Mouse (Mus musculus): ENCODE measurements around the gene Capn1. TPM values are rescaled to one million over a fixed set of nuclear protein-coding genes. Genes with fewer than 3 reads are reported as not detected.
A peak's percentile ranks its signal among the peaks of the same experiment; 100 is the strongest.

Gene Capn1
- polyA plus RNA-seq, 1 experiment from 2014 or later, result 5.8 TPM

DNA sequence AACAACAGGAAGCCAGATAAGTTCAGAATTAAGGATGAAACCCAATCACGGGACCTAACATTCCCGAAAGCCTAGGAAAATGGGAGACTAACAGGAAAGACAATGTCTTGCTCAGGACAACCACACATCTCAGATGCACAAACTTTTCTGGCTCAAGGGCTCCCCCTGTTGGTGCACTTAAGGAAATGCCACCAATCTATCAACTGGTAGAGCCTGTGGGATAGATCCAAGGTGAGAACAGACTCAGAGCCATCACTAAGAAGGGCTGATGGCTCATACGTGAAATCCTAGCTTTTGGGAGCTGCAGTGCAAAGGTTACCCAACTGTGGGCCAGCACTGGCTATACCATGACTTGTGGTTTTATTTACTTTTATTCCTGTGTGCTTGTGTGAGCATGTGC lies 59.0 kb downstream of the Capn1 start:
- no peak overlapping the region for H3K4me3 ChIP-seq
- H3K27ac ChIP-seq (replicated peaks), result no peak overlapping the region
- no peaks in the 10 kb centered on the region for H3K9me3 ChIP-seq
- WGBS, result 32% methylated on average over 3 of the region's 3 CpGs
- H3K4me1 ChIP-seq (replicated peaks), result no peaks in the 10 kb centered on the region
- H3K27me3 ChIP-seq, result no peaks in the 10 kb centered on the region
- no peak overlapping the region for H3K9ac ChIP-seq
- ATAC-seq (ENCODE audit: low FRiP score, low read depth), result 0 out of 2 replicates have a peak, but pooled peaks have one; percentile 56
- H3K36me3 ChIP-seq, result no peaks in the 10 kb centered on the region; the same call in 1 of the 2 replicates
- no peak overlapping the region for H3K4me2 ChIP-seq

DNA sequence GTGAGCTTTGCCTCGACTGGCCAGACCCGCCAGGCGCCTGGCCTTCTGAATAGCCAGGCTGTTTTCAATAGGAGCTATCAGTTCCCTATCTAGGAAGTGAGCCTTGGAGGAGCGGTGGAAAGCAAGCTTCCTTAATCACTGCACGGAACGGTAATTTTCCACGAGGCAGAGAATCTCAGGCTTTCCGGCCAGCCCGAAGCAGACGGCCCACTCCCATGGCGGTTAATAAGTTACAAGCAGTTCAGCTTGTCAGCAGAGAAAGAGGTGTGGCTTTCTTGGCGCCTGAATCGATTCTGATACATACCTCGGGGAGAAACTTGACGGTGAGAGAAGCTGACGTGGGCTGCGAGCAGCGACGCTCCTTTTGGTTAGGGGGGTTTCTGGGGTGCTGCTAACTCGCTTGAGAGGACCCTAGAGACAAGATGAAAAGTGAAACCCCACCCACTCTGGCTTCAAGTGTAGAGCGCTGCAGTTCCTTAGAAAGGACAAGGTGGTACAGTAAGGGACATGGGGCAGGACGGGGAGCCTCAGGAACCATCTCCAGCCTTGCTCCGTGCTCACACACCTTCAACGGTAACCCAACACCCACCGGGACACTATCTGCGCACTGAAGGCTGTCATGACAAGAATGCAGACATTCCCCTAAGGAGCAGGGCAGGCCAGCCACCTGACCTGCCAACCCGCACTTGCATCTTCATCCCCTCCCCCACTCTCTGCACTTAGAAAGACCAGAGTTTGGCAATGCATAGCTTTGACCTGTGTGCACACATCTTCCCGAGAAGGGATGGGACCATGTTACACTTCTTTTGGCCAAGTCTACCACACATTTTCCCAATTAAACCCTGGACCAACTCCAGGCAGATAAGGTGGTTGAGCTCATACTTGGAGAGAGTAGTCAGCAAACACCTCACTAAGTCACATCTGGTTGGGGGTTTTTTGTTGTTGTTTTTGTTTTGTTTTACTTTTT lies 59.7 kb downstream of the Capn1 start:
- no peak overlapping the region for H3K4me3 ChIP-seq
- no peak for ATAC-seq (ENCODE audit: low FRiP score, low read depth)
- H3K4me2 ChIP-seq, result no peak overlapping the region
- no peak overlapping the region for H3K9ac ChIP-seq
- WGBS, result 86% methylated on average over 28 of the region's 28 CpGs
- no peaks in the 10 kb centered on the region for H3K27me3 ChIP-seq
- no peaks in the 10 kb centered on the region for H3K4me1 ChIP-seq (replicated peaks)
- no peaks in the 10 kb centered on the region; the same call in 1 of the 2 replicates for H3K36me3 ChIP-seq
- no peaks in the 10 kb centered on the region for H3K9me3 ChIP-seq
- H3K27ac ChIP-seq (replicated peaks), result no peak overlapping the region

DNA sequence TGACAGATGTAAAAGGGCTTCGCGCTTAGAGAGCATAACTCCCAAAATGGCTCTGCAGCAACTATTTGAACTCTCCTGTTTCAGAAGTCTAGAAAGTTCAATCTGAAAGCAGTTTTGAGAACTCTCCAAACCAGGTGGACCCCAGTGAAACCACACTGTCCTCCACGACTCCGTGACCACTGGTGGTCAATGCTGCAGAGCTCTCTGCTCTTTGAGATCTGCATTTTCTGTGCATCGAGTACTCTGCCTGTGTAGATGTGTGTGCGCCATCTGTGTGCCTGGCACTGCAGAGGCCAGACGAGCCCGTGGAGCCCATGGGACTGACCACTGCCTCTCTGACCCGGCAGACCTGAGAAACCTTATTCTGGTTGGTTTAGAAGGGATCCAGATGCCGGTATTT lies 60.8 kb downstream of the Capn1 start:
- no peak for ATAC-seq (ENCODE audit: low FRiP score, low read depth)
- Histone ChIP-seq H3K4me1 (replicated peaks) (no peaks in the 10 kb centered on the region), H3K4me2 (no peak overlapping the region), H3K27me3 (no peaks in the 10 kb centered on the region), H3K9ac (no peak overlapping the region), H3K27ac (replicated peaks) (no peak overlapping the region), H3K4me3 (no peak overlapping the region), H3K36me3 (peaks cover 3% of the 10 kb centered on the region), H3K9me3 (no peaks in the 10 kb centered on the region)
- 93% methylated on average over 10 of the region's 10 CpGs for WGBS

DNA sequence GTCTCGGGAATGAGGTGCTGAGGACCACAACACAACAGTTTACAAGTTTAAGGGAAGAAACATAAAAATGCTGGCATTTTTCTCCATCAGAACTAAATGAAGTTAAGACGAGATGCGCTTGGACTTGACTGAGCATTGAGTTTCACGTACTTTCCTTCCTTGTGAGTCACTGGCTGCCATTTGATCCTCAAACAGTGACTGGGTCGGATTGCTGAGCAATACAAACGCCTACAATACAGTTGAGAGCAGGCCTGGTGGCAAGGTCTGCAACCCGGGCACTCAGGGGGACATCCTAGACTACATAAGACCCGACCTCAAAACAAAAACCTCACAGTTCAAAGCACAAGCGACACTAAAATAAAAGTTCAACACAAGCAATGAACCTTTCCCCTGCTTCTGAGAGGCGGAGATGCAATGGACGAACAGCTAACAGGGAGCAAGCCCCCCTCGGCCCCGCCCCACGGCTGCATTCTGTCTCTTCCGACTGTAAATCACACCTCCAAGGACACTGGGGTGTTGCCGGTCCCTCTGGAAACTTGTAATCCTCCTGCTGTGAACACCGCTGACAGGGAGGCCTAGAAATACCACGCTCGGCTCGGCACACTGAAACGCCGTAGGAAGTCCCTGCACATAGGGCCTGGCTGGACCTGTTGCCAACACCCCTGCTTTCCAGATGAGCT lies 61.5 kb downstream of the Capn1 start:
- no peaks in the 10 kb centered on the region for H3K27me3 ChIP-seq
- no peak overlapping the region for H3K4me2 ChIP-seq
- no peak overlapping the region for H3K9ac ChIP-seq
- no peak for ATAC-seq (ENCODE audit: low FRiP score, low read depth)
- 86% methylated on average over 22 of the region's 22 CpGs for WGBS
- H3K4me3 ChIP-seq, result no peak overlapping the region
- H3K4me1 ChIP-seq (replicated peaks), result no peaks in the 10 kb centered on the region
- H3K9me3 ChIP-seq, result no peaks in the 10 kb centered on the region
- H3K36me3 ChIP-seq, result peaks cover 3% of the 10 kb centered on the region
- no peak overlapping the region for H3K27ac ChIP-seq (replicated peaks)

DNA sequence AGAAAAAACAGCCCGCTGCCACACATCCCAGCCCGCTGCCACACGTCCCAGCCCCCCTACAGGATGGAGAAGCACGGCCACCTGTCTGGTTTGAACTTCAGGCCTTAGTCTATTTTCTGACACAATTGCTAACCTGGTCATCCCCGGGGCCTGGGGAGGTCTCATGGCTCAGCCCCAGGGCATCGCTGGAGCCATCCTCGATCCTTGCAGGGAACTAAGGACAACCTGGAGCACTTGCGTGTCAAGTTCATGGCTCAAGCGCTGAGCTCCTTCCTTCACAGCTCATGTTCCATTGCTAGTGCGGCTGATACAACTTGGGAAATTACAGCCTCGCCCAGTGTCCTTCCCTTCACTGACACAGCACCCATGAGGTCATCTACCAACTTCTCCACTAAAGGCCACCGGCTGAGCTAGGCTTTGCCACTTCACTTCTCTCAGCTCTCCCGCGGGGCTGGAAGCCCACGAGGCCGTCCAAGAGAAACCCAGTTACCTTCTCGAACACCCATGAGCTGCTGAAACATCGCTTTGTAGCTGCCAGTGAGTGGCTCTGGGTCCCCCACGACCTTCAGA lies 62.4 kb downstream of the Capn1 start:
- no peak overlapping the region for H3K4me2 ChIP-seq
- WGBS, result 95% methylated on average over 19 of the region's 19 CpGs
- H3K9ac ChIP-seq, result no peak overlapping the region
- no peaks in the 10 kb centered on the region for H3K27me3 ChIP-seq
- no peaks in the 10 kb centered on the region for H3K4me1 ChIP-seq (replicated peaks)
- no peak overlapping the region for H3K4me3 ChIP-seq
- H3K36me3 ChIP-seq, result peaks cover 3% of the 10 kb centered on the region
- H3K27ac ChIP-seq (replicated peaks), result no peak overlapping the region
- no peak for ATAC-seq (ENCODE audit: low FRiP score, low read depth)
- no peaks in the 10 kb centered on the region for H3K9me3 ChIP-seq

DNA sequence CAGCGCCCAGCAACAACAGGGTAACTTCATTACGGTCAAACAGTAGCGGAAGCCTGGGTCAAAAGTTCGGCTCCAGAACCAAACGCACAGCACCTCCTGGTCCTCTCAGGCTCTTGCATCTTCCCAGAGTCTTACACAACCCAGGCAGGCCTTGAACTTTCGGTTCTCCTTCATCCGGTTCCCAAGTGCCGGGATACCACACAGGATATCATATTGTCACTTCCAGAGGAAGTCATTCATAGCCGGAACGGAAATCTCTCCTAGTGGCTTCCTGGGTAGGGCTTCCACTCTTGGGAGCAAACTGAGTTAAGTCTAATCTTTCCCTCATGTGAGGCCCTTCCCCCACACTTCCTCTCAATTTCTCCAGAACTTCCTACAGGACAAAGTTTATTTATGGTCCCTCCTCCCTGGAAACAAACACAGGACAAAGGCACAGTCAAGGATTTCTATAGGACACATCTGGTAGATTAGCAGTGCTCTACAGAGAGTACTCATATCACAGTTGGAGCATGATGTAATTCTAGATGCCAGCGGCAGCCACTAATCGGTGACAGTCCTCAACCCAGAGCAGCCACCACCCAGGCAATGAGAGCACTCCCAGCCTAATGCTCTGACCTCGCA lies 63.5 kb downstream of the Capn1 start:
- WGBS, result 82% methylated on average over 13 of the region's 13 CpGs
- Histone ChIP-seq H3K4me2 (no peak overlapping the region), H3K4me1 (replicated peaks) (no peaks in the 10 kb centered on the region), H3K36me3 (peaks cover 3% of the 10 kb centered on the region), H3K9ac (no peak overlapping the region), H3K27ac (replicated peaks) (no peak overlapping the region), H3K27me3 (no peaks in the 10 kb centered on the region), H3K9me3 (no peaks in the 10 kb centered on the region), H3K4me3 (no peak overlapping the region)
- no peak for ATAC-seq (ENCODE audit: low FRiP score, low read depth)

DNA sequence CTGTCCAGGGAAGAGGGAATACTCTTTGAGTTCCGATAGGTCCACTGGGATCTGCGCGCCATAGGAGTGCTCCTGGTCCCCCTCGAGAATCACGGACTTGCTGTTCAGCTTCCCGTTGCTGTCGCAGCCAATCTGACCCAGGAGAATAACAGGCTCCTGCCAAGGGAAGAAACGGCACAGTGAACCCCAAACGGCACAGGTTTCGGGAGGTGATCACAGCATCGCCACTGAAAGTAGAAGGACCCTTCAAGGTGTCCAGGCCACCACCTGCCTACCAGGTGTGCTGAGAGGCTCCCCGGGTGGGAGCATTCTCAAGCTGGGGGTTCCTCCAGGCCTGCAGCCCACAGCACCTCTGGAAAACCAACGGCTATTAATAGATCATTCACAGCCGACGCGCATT lies 64.1 kb downstream of the Capn1 start:
- no peak for ATAC-seq (ENCODE audit: low FRiP score, low read depth)
- Histone ChIP-seq H3K27ac (replicated peaks) (no peak overlapping the region), H3K4me1 (replicated peaks) (no peaks in the 10 kb centered on the region), H3K36me3 (peaks cover 3% of the 10 kb centered on the region), H3K4me2 (no peak overlapping the region), H3K9ac (no peak overlapping the region), H3K9me3 (no peaks in the 10 kb centered on the region), H3K27me3 (no peaks in the 10 kb centered on the region), H3K4me3 (no peak overlapping the region)
- 93% methylated on average over 16 of the region's 16 CpGs for WGBS

DNA sequence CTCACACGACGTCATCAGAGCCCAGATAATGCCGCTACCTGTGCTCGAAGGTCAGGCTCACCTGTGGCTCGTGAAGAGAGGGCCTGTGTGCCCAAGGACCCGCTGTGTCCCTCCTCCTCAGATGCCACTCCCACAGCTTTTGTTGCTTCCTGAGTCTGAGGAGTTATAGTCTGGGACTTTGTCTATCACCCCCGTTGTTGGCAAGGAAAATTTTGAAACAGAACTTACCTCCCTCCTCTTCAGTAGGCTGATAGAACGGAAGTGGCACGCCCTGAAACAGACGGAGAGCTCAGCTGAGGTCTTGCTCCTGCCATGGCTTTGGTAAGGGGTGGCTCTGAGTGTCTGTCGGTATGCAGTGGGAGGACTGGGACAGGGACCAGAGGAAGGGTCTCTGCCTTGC lies 65.5 kb downstream of the Capn1 start:
- H3K4me1 ChIP-seq (replicated peaks), result 0 out of 2 replicates have a peak, but pooled peaks cover under 1% of the 10 kb centered on the region
- ATAC-seq (ENCODE audit: low FRiP score, low read depth), result no peak
- no peak overlapping the region for H3K27ac ChIP-seq (replicated peaks)
- H3K9ac ChIP-seq, result no peak overlapping the region
- H3K9me3 ChIP-seq, result no peaks in the 10 kb centered on the region
- WGBS, result 96% methylated on average over 11 of the region's 11 CpGs
- H3K36me3 ChIP-seq, result peaks cover 3% of the 10 kb centered on the region
- no peak overlapping the region for H3K4me3 ChIP-seq
- H3K27me3 ChIP-seq, result no peaks in the 10 kb centered on the region
- no peak overlapping the region for H3K4me2 ChIP-seq

DNA sequence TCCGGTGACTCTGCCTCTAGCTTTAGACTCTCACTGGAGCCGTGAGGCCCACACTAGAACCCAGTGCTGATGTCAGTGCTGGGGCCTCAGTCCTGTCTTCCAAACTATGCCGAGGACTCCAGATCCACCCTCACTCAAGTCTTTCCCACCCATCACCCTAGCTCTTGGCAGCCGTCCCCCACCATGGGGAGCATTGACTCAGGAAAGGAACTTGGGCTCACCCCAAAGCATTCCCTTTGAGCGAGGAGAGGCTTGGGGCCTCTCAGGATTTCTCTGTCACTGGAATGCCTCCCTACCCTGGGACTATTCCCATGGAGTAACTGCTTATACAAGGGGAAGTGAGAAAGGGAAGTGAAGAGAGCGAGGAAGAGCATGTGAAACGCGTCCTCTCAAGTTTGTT lies 69.8 kb downstream of the Capn1 start:
- H3K9ac ChIP-seq, result no peak overlapping the region
- H3K36me3 ChIP-seq, result peaks cover 3% of the 10 kb centered on the region; the same call in 1 of the 2 replicates
- no peak overlapping the region for H3K27ac ChIP-seq (replicated peaks)
- H3K4me2 ChIP-seq, result no peak overlapping the region
- no peak for ATAC-seq (ENCODE audit: low FRiP score, low read depth)
- H3K27me3 ChIP-seq, result no peaks in the 10 kb centered on the region
- H3K9me3 ChIP-seq, result no peaks in the 10 kb centered on the region
- WGBS, result 82% methylated on average over 8 of the region's 8 CpGs
- H3K4me3 ChIP-seq, result no peak overlapping the region
- H3K4me1 ChIP-seq (replicated peaks), result 0 out of 2 replicates have a peak, but pooled peaks cover 4% of the 10 kb centered on the region

DNA sequence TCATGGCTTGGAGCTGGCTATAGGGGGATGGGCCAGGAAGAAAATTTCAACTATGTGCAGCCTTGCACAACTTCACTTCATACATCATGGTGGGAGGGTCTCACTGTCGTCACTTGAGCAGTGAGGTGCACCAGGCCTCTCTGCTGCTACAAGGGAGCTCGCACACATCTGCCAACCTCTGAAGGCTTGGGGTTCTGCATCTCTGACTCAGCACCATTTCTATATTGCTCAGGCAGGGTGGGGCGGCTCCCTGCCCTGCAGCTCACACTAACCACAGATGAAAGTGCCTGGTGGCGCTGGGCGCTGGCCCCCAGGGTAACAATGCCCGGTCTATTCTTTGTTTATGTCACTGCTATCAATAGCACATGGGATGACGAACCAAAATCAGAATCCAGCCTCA lies 70.7 kb downstream of the Capn1 start:
- Histone ChIP-seq H3K27ac (replicated peaks) (no peak overlapping the region), H3K4me1 (replicated peaks) (peaks cover 9% of the 10 kb centered on the region), H3K9ac (no peak overlapping the region), H3K4me3 (no peak overlapping the region), H3K36me3 (peaks cover 1% of the 10 kb centered on the region; the same call in 1 of the 2 replicates), H3K4me2 (no peak overlapping the region), H3K9me3 (no peaks in the 10 kb centered on the region), H3K27me3 (no peaks in the 10 kb centered on the region)
- ATAC-seq (ENCODE audit: low FRiP score, low read depth), result no peak
- 89% methylated on average over 7 of the region's 7 CpGs for WGBS

DNA sequence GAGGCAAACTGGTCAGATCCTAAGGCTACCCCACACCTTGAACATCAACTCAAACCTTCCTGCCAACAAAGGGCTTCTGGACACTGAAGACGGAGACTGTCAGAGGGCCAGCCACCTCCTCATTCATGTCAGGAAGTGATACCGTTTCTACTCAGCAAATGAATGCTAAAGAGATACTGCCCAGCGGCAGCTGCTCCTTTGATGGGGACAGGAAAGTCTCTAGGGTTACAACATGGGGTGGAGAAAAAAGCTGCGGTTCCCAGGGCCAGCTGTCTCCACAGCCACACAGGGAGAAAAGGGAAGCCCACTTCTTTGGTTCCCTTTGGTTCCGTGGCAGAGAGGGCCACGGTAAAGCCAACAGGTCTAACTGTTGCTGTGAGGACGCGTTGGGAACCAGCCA lies 71.6 kb downstream of the Capn1 start:
- Histone ChIP-seq H3K4me1 (replicated peaks) (peaks cover 15% of the 10 kb centered on the region), H3K27ac (replicated peaks) (no peak overlapping the region), H3K9ac (no peak overlapping the region), H3K4me2 (no peak overlapping the region), H3K4me3 (no peak overlapping the region), H3K27me3 (no peaks in the 10 kb centered on the region), H3K36me3 (no peaks in the 10 kb centered on the region), H3K9me3 (no peaks in the 10 kb centered on the region)
- no peak for ATAC-seq (ENCODE audit: low FRiP score, low read depth)
- 64% methylated on average over 8 of the region's 8 CpGs for WGBS

DNA sequence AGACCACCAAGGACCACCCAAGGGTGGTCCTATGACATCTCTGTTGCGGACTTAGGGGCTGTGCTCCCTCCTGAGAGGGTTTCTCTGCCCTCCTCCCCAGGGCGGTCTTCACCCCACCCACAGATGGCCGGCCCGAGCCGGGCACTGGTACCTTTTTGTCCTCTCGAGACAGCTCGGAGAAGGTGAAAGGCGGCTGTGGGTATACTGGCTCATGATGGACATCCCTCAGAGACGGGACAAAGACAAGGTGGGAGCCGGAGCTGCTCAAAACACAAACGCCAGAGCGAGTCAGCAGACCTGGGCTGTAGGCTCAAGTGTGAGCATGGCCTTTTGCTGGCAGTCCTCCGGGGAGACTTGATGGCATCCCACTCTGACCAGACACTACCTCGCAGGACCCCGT lies 72.3 kb downstream of the Capn1 start:
- H3K4me2 ChIP-seq, result no peak overlapping the region
- no peaks in the 10 kb centered on the region for H3K36me3 ChIP-seq
- H3K4me1 ChIP-seq (replicated peaks), result peaks cover 16% of the 10 kb centered on the region
- H3K27ac ChIP-seq (replicated peaks), result no peak overlapping the region
- ATAC-seq (ENCODE audit: low FRiP score, low read depth), result no peak
- no peak overlapping the region for H3K4me3 ChIP-seq
- H3K9ac ChIP-seq, result no peak overlapping the region
- H3K9me3 ChIP-seq, result no peaks in the 10 kb centered on the region
- 93% methylated on average over 15 of the region's 15 CpGs for WGBS
- no peaks in the 10 kb centered on the region for H3K27me3 ChIP-seq
